Mouse (Mus musculus) spleen, adult 2 months (tissue): ENCODE results near the gene Lgals4. TPM values are rescaled to one million over a fixed set of nuclear protein-coding genes. Genes with fewer than 3 reads are reported as not detected.
A peak's percentile ranks its signal among the peaks of the same experiment; 100 is the strongest.

Experiments
- DNase-seq, 2 experiments: peaks; one replicate each; pipeline versions ENCODE4 v3.0.0 to v3.0.0-alpha.2; 2012 to 2021; ENCODE audit warnings: low spot score in 2 of 2, low read depth in 1 of 2
- H3K27ac ChIP-seq: fragments of 200-500 bp; 2 replicates; pipeline ENCODE4 v1.5.1; 2012; ENCODE audit warnings: low read length, inconsistent platforms; ENCODE audit not compliant: insufficient read depth
- H3K27me3 ChIP-seq: fragments of 200-500 bp; 2 replicates; pipeline ENCODE4 v1.6.1; 2012; ENCODE audit warnings: mild to moderate bottlenecking, moderate library complexity, low read length, inconsistent platforms; ENCODE audit not compliant: control insufficient read depth, insufficient read depth
- H3K36me3 ChIP-seq: fragments of 200-500 bp; 2 replicates; pipeline ENCODE4 v1.6.1; 2012; ENCODE audit warnings: mild to moderate bottlenecking, low read length, inconsistent platforms; ENCODE audit not compliant: control insufficient read depth, insufficient read depth
- H3K4me1 ChIP-seq: fragments of 200-500 bp; 2 replicates; pipeline ENCODE4 v1.6.1; 2011; ENCODE audit warnings: inconsistent platforms; ENCODE audit not compliant: control insufficient read depth, insufficient read depth, insufficient read length
- H3K4me3 ChIP-seq: fragments of 200-500 bp; 2 replicates; pipeline ENCODE4 v1.5.1; 2011; ENCODE audit warnings: mild to moderate bottlenecking, inconsistent platforms; ENCODE audit not compliant: insufficient read depth, insufficient read length; ENCODE audit errors: extremely low read depth
- CTCF ChIP-seq: fragments of 200-500 bp; IDR thresholded peaks from 2 replicates; pipeline ENCODE4 v1.5.1; 2011; ENCODE audit warnings: mild to moderate bottlenecking, inconsistent platforms; ENCODE audit not compliant: insufficient read depth, insufficient read length, insufficient replicate concordance; ENCODE audit errors: extremely low read depth
- POLR2A ChIP-seq: fragments of 200-500 bp; IDR thresholded peaks from 2 replicates; pipeline ENCODE4 v1.6.1; 2011; ENCODE audit warnings: low read depth, low read length, inconsistent platforms
- WGBS: fragments of 180-500 bp; shearing (Covaris S2); methylation state at CpG from one replicate; pipeline ENCODE4 v1.1.7; 2018; 5-methylcytosine and 5-hydroxymethylcytosine counted together
- polyA plus RNA-seq: library from polyadenylated mRNA; depleted of rRNA; stranded (reverse); fragments of >200 nt; gene quantifications from 2 replicates; pipeline ENCODE4 v1.2.3, GENCODE M21; 2012

Gene Lgals4
- polyA plus RNA-seq, 1 experiment: 13.3 TPM

- TF ChIP-seq POLR2A (no peak), CTCF (no peak)
- no peak overlapping the region for H3K4me3 ChIP-seq
- H3K27ac ChIP-seq: peak overlapping the region; percentile 36
- WGBS: 29% methylated on average over 10 of the region's 10 CpGs
- peaks cover 51% of the 10 kb centered on the region for H3K36me3 ChIP-seq
- peaks cover 18% of the 10 kb centered on the region; the same call in 1 of the 2 replicates for H3K4me1 ChIP-seq
- DNase-seq: no peak
- no peaks in the 10 kb centered on the region for H3K27me3 ChIP-seq
Observed at GRCm38 (mm10) chr7:28821261-28821831, 12.3 kb upstream of the Lgals4 start.

DNA sequence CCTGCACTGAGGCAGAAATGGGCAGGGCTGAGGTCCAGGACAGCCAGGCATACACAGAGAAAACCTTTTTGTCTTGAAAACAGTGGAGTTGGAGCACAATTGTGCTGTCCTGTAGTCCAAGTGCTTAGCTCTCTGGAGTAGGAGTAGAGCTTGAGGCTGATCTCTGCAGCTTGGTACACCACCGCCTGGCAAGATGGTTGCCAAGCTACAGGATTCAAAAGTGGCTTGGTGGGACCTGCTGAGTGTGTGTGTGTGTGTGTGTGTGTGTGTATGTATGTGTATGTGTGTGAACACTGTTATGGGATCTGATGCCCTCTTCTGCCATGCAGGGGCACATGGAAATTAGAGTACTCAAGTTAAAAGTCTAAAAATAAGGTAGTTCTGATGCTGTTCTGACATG is 11.1 kb upstream of the Lgals4 start:
- Histone ChIP-seq H3K27ac (no peak overlapping the region), H3K27me3 (no peaks in the 10 kb centered on the region), H3K36me3 (peaks cover 41% of the 10 kb centered on the region), H3K4me3 (no peak overlapping the region), H3K4me1 (peaks cover 11% of the 10 kb centered on the region; the same call in 1 of the 2 replicates)
- 87% methylated on average over 1 of the region's 1 CpGs for WGBS
- TF ChIP-seq POLR2A: no peak
- no peak for TF ChIP-seq CTCF
- DNase-seq: no peak

GRCm38 (mm10) chr7:28822993-28823903 is 10.4 kb upstream of the Lgals4 start:
- Histone ChIP-seq H3K4me3 (no peak overlapping the region), H3K27ac (no peak overlapping the region), H3K4me1 (peaks cover 11% of the 10 kb centered on the region; the same call in 1 of the 2 replicates), H3K27me3 (no peaks in the 10 kb centered on the region), H3K36me3 (peaks cover 35% of the 10 kb centered on the region)
- no peak for TF ChIP-seq POLR2A
- no peak for TF ChIP-seq CTCF
- no peak for DNase-seq
- 67% methylated on average over 10 of the region's 10 CpGs for WGBS

DNA sequence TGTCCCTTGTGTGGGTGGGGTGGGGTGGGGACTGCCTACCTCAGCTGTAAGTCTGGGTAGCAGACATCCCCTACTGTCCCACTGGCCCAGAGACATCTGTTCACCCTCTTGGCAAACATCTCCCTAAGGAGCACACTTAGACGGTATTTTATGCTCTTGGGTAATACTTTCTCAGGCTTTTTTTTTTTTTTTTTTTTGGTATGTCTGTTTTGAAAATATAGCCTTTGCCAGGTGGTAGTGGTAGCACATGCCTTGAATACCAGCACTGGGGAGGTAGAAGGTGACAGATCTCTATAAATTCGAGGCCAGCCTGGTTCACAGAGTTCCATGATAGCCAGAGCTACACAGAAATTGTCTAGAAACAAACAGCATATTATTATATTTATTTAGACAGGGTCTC is 9.7 kb upstream of the Lgals4 start:
- Histone ChIP-seq H3K27ac (no peak overlapping the region), H3K27me3 (no peaks in the 10 kb centered on the region), H3K36me3 (peaks cover 28% of the 10 kb centered on the region), H3K4me3 (no peak overlapping the region), H3K4me1 (peaks cover 11% of the 10 kb centered on the region; the same call in 1 of the 2 replicates)
- no peak for DNase-seq
- TF ChIP-seq CTCF (no peak), POLR2A (no peak)
- 17% methylated on average over 2 of the region's 2 CpGs for WGBS

GRCm38 (mm10) chr7:28824941-28825685 is 8.5 kb upstream of the Lgals4 start, which contains the start of gene Ech1:
TSS of gene Ech1 (plus strand) at chr7:28825217.
- peak; percentile 78 to 83 for DNase-seq
- Histone ChIP-seq H3K27me3 (no peaks in the 10 kb centered on the region), H3K4me1 (peaks cover 11% of the 10 kb centered on the region; the same call in 1 of the 2 replicates), H3K27ac (peak within 1 kb of the TSS; percentile 84), H3K36me3 (peaks cover 26% of the 10 kb centered on the region), H3K4me3 (peak within 1 kb of the TSS; percentile 87)
- TF ChIP-seq POLR2A (no peak; the same call in 1 of the 2 replicates), CTCF (no peak)
- 2% methylated on average over 33 of the region's 33 CpGs for WGBS

GRCm38 (mm10) chr7:28825686-28826401 is 7.8 kb upstream of the Lgals4 start:
- no peak for DNase-seq
- TF ChIP-seq CTCF (no peak), POLR2A (no peak)

More at GRCm38 (mm10) chr7:28825686-28826401, 7.8 kb upstream of the Lgals4 start:
- Histone ChIP-seq H3K4me3 (peak overlapping the region; percentile 87), H3K36me3 (peaks cover 21% of the 10 kb centered on the region), H3K4me1 (peaks cover 4% of the 10 kb centered on the region; the same call in 1 of the 2 replicates), H3K27me3 (no peaks in the 10 kb centered on the region), H3K27ac (peak overlapping the region; percentile 84)
- 28% methylated on average over 11 of the region's 11 CpGs for WGBS
